Mouse (Mus musculus) erythroid progenitor cell, adult 5-6 weeks (primary cell): ENCODE data around the gene Setdb1. TPM values are rescaled to one million over a fixed set of nuclear protein-coding genes. Genes with fewer than 3 reads are reported as not detected.
A peak's percentile ranks its signal among the peaks of the same experiment; 100 is the strongest.

Experiments used
- ATAC-seq: replicated peaks from 2 replicates; pipeline ENCODE4 v1.8.0; 2016; ENCODE audit warnings: moderate number of reproducible peaks, mild to moderate bottlenecking, moderate TSS enrichment, inconsistent platforms; ENCODE audit not compliant: poor library complexity, low FRiP score, severe bottlenecking
- total RNA-seq, 2 experiments: library from RNA; stranded (forward) in 1 of 2; stranded (reverse) in 1 of 2; fragments of 150-400 nt in 1 of 2; fragments of 186-747, 209-891 nt in 1 of 2; gene quantifications; 2 replicates each; pipeline versions ENCODE4 v1.2.3 to v1.2.4; 2015 to 2017; ENCODE audit warnings: low replicate concordance in 2 of 2

The Setdb1 gene
- total RNA-seq, 2 experiments from 2014 or later, result 7.1 to 7.4 TPM

- peak; percentile 28; the same call in 1 of the 2 replicates for ATAC-seq
These were observed 61.5 kb downstream of the Setdb1 start for GRCm38 (mm10) chr3:95295321-95296102.

- ATAC-seq, result no peak
These were observed 62.3 kb downstream of the Setdb1 start for GRCm38 (mm10) chr3:95294718-95295117.

- ATAC-seq, result no peak
These were observed 62.7 kb downstream of the Setdb1 start for GRCm38 (mm10) chr3:95294316-95294715.

- no peak for ATAC-seq
These were observed 63.5 kb downstream of the Setdb1 start for GRCm38 (mm10) chr3:95293537-95293936.

- ATAC-seq, result no peak
These were observed 64.1 kb downstream of the Setdb1 start for GRCm38 (mm10) chr3:95292899-95293298.

- ATAC-seq, result no peak
These were observed 66.0 kb downstream of the Setdb1 start for GRCm38 (mm10) chr3:95291041-95291440.

- no peak for ATAC-seq
These were observed 66.8 kb downstream of the Setdb1 start for GRCm38 (mm10) chr3:95290156-95290555.

- ATAC-seq, result no peak
These were observed 67.6 kb downstream of the Setdb1 start for GRCm38 (mm10) chr3:95289419-95289818.

- ATAC-seq, result no peak
These were observed 69.5 kb downstream of the Setdb1 start for GRCm38 (mm10) chr3:95287541-95287940.

GRCm38 (mm10) chr3:95286510-95286909 is 70.5 kb downstream of the Setdb1 start:
- no peak for ATAC-seq

GRCm38 (mm10) chr3:95286011-95286410 is 71.0 kb downstream of the Setdb1 start:
- no peak for ATAC-seq

GRCm38 (mm10) chr3:95285390-95285789 is 71.6 kb downstream of the Setdb1 start:
- ATAC-seq, result no peak

- ATAC-seq, result no peak
These were observed 72.3 kb downstream of the Setdb1 start for GRCm38 (mm10) chr3:95284501-95285281.

- no peak for ATAC-seq
These were observed 72.9 kb downstream of the Setdb1 start for GRCm38 (mm10) chr3:95284062-95284461.

GRCm38 (mm10) chr3:95283589-95283941 is 73.4 kb downstream of the Setdb1 start:
- 0 out of 2 replicates have a peak, but pooled peaks have one; percentile 3 for ATAC-seq

- ATAC-seq, result peak; percentile 73
These were observed 74.0 kb downstream of the Setdb1 start for GRCm38 (mm10) chr3:95282865-95283588.

- ATAC-seq, result peak; percentile 35
These were observed 74.6 kb downstream of the Setdb1 start for GRCm38 (mm10) chr3:95282381-95282864.

GRCm38 (mm10) chr3:95281216-95282126 is 75.5 kb downstream of the Setdb1 start, which contains the start of the genes Mindy1 and Prune1:
TSS of gene Mindy1 (plus strand) at chr3:95281345.
TSS of gene Prune1 (minus strand) at chr3:95282076.
- ATAC-seq, result peak; percentile 78

- ATAC-seq, result no peak
These were observed 76.3 kb downstream of the Setdb1 start for GRCm38 (mm10) chr3:95280747-95281146.
